Mouse (Mus musculus) liver, postnatal 0 days (tissue): ENCODE data around the gene Zwint. TPM values are rescaled to one million over a fixed set of nuclear protein-coding genes. Genes with fewer than 3 reads are reported as not detected.
A peak's percentile ranks its signal among the peaks of the same experiment; 100 is the strongest.

Experiments
- ATAC-seq: fragments of 200-750 bp; cut with Nextera tagmentation; 2 replicates; pipeline ENCODE4 v1.8.0; 2017; ENCODE audit warnings: mild to moderate bottlenecking, moderate library complexity
- DNase-seq: peaks from one replicate; pipeline ENCODE4 v3.0.0-alpha.2; 2016
- H3K27ac ChIP-seq: fragments of 300-500 bp; sonication (generic); 2 replicates; pipeline ENCODE4 v1.5.1; 2014; ENCODE audit warnings: antibody characterized with exemption, moderate library complexity, mild to moderate bottlenecking, low read depth
- H3K27me3 ChIP-seq: fragments of 300-500 bp; sonication (generic); 2 replicates; pipeline ENCODE4 v1.6.1; 2014; ENCODE audit warnings: low read length, control low read depth, mixed read lengths; ENCODE audit not compliant: insufficient read depth
- H3K36me3 ChIP-seq: fragments of 300-500 bp; sonication (generic); replicated peaks from 2 replicates; pipeline ENCODE4 v1.6.1; 2014; ENCODE audit warnings: mild to moderate bottlenecking, control low read depth, low read length, moderate library complexity, mixed read lengths; ENCODE audit not compliant: insufficient read depth
- H3K4me1 ChIP-seq: fragments of 300-500 bp; sonication (generic); 2 replicates; pipeline ENCODE4 v1.6.1; 2014; ENCODE audit warnings: antibody characterized with exemption, mild to moderate bottlenecking, control low read depth; ENCODE audit not compliant: insufficient read depth
- H3K4me2 ChIP-seq: fragments of 300-500 bp; sonication (generic); 2 replicates; pipeline ENCODE4 v1.6.1; 2014; ENCODE audit warnings: low read depth, mild to moderate bottlenecking, low read length, moderate library complexity, mixed read lengths
- H3K4me3 ChIP-seq: fragments of 300-500 bp; sonication (generic); 2 replicates; pipeline ENCODE4 v1.5.1; 2014; ENCODE audit warnings: low read depth, low read length
- H3K9ac ChIP-seq: fragments of 300-500 bp; sonication (generic); replicated peaks from 2 replicates; pipeline ENCODE4 v1.6.1; 2014; ENCODE audit warnings: mild to moderate bottlenecking, moderate library complexity
- H3K9me3 ChIP-seq: fragments of 300-500 bp; sonication (generic); 2 replicates; pipeline ENCODE4 v1.6.1; 2016; ENCODE audit warnings: mild to moderate bottlenecking, control low read depth, low read length, mixed read lengths
- CTCF ChIP-seq: sonication (generic); IDR thresholded peaks from 2 replicates; pipeline ENCODE4 v1.5.1; 2016; ENCODE audit warnings: antibody characterized with exemption, low read depth
- EP300 ChIP-seq: IDR thresholded peaks from 2 replicates; pipeline ENCODE4 v1.6.1; 2016; ENCODE audit warnings: antibody characterized with exemption, low read depth, mild to moderate bottlenecking
- WGBS: fragments of 180-500 bp; shearing (Covaris S2); extraction: QIAGEN DNeasy Blood & Tissue Kit; methylation state at CpG from one replicate; pipeline ENCODE4 v1.1.7; 2014; ENCODE audit not compliant: insufficient replicate concordance; 5-methylcytosine and 5-hydroxymethylcytosine counted together
- polyA plus RNA-seq: library from polyadenylated mRNA; unstranded; fragments of >200 nt; fragmentation: Nextera tagmentation; extraction: Ambion mirVana; gene quantifications from 2 replicates; pipeline ENCODE4 v1.2.1, GENCODE M21; 2015

The Zwint gene
- polyA plus RNA-seq, 1 experiment from 2014 or later: 140 TPM

- WGBS: 71% methylated on average over 6 of the region's 6 CpGs
- H3K36me3 ChIP-seq: no peaks in the 10 kb centered on the region
- no peak overlapping the region for H3K27ac ChIP-seq
- no peak overlapping the region for H3K9ac ChIP-seq
- no peak overlapping the region for H3K4me3 ChIP-seq
- H3K4me2 ChIP-seq: no peak overlapping the region
- peaks cover 10% of the 10 kb centered on the region for H3K4me1 ChIP-seq
- H3K27me3 ChIP-seq: no peaks in the 10 kb centered on the region
- no peak for TF ChIP-seq EP300
- no peak for TF ChIP-seq CTCF
- H3K9me3 ChIP-seq: no peaks in the 10 kb centered on the region
- ATAC-seq (no peak), DNase-seq (no peak)
These were observed 3.8 kb upstream of the Zwint start for GRCm38 (mm10) chr10:72650867-72651266.

- Histone ChIP-seq H3K27me3 (no peaks in the 10 kb centered on the region), H3K4me3 (peak overlapping the region; percentile 75; the same call in 1 of the 2 replicates), H3K9me3 (no peaks in the 10 kb centered on the region), H3K36me3 (peaks cover 23% of the 10 kb centered on the region), H3K4me2 (peak overlapping the region; percentile 88), H3K4me1 (peaks cover 17% of the 10 kb centered on the region), H3K9ac (no peak overlapping the region), H3K27ac (peak overlapping the region; percentile 76; the same call in 1 of the 2 replicates)
- no peak for TF ChIP-seq CTCF
- TF ChIP-seq EP300: no peak
- ATAC-seq (no peak), DNase-seq (no peak)
- WGBS: 65% methylated on average over 2 of the region's 2 CpGs
These were observed 848 bp upstream of the Zwint start for GRCm38 (mm10) chr10:72653797-72654196.

- peaks cover 33% of the 10 kb centered on the region for H3K36me3 ChIP-seq
- H3K4me2 ChIP-seq: peak overlapping the region; percentile 88
- DNase-seq (peak; percentile 65), ATAC-seq (peak; percentile 83)
- H3K4me3 ChIP-seq: peak overlapping the region; percentile 75
- H3K9ac ChIP-seq: peak overlapping the region; percentile 81
- H3K9me3 ChIP-seq: no peaks in the 10 kb centered on the region
- peaks cover 17% of the 10 kb centered on the region for H3K4me1 ChIP-seq
- WGBS: 2% methylated on average over 15 of the region's 15 CpGs
- TF ChIP-seq EP300: no peak; the same call in none of the 2 replicates
- no peak for TF ChIP-seq CTCF
- peak overlapping the region; percentile 97 for H3K27ac ChIP-seq
- H3K27me3 ChIP-seq: no peaks in the 10 kb centered on the region
These were observed 418 bp downstream of the Zwint start for GRCm38 (mm10) chr10:72655017-72655509.

GRCm38 (mm10) chr10:72659198-72659597 is 4.6 kb downstream of the Zwint start:
- Histone ChIP-seq H3K36me3 (peaks cover 63% of the 10 kb centered on the region), H3K9ac (no peak overlapping the region), H3K4me2 (no peak overlapping the region), H3K27me3 (no peaks in the 10 kb centered on the region), H3K4me3 (no peak overlapping the region), H3K4me1 (peaks cover 14% of the 10 kb centered on the region), H3K27ac (no peak overlapping the region), H3K9me3 (no peaks in the 10 kb centered on the region)
- DNase-seq (no peak), ATAC-seq (no peak)
- 94% methylated on average over 5 of the region's 5 CpGs for WGBS
- TF ChIP-seq EP300 (no peak), CTCF (no peak)

- H3K4me1 ChIP-seq: peaks cover 12% of the 10 kb centered on the region
- no peaks in the 10 kb centered on the region for H3K27me3 ChIP-seq
- peaks cover 72% of the 10 kb centered on the region for H3K36me3 ChIP-seq
- H3K9ac ChIP-seq: no peak overlapping the region
- no peak overlapping the region for H3K4me3 ChIP-seq
- DNase-seq: no peak
- 95% methylated on average over 1 of the region's 1 CpGs for WGBS
- no peak overlapping the region for H3K27ac ChIP-seq
- H3K4me2 ChIP-seq: no peak overlapping the region
- no peaks in the 10 kb centered on the region for H3K9me3 ChIP-seq
- no peak for ATAC-seq
- TF ChIP-seq EP300 (no peak), CTCF (no peak)
These were observed 5.7 kb downstream of the Zwint start for GRCm38 (mm10) chr10:72660350-72660749.

- WGBS: 83% methylated on average over 5 of the region's 5 CpGs
- Histone ChIP-seq H3K4me1 (peaks cover 8% of the 10 kb centered on the region; the same call in 1 of the 2 replicates), H3K9ac (no peak overlapping the region), H3K4me2 (no peak overlapping the region), H3K27ac (no peak overlapping the region), H3K9me3 (no peaks in the 10 kb centered on the region), H3K36me3 (peaks cover 40% of the 10 kb centered on the region), H3K27me3 (no peaks in the 10 kb centered on the region), H3K4me3 (no peak overlapping the region)
- TF ChIP-seq EP300 (no peak), CTCF (no peak)
- ATAC-seq (no peak), DNase-seq (no peak)
These were observed 13.2 kb downstream of the Zwint start for GRCm38 (mm10) chr10:72667856-72668255.
